Mouse (Mus musculus): ENCODE data around the gene Deaf1. TPM values are rescaled to one million over a fixed set of nuclear protein-coding genes. Genes with fewer than 3 reads are reported as not detected.
"Not testable (repeated sequence)": the region's sequence is repeated elsewhere in the genome, so short reads cannot be mapped to it uniquely, and the experiment has no call there.

The Deaf1 gene
- total and polyA plus RNA-seq, 2 experiments from 2014 or later, result 218 to 237 TPM

DNA sequence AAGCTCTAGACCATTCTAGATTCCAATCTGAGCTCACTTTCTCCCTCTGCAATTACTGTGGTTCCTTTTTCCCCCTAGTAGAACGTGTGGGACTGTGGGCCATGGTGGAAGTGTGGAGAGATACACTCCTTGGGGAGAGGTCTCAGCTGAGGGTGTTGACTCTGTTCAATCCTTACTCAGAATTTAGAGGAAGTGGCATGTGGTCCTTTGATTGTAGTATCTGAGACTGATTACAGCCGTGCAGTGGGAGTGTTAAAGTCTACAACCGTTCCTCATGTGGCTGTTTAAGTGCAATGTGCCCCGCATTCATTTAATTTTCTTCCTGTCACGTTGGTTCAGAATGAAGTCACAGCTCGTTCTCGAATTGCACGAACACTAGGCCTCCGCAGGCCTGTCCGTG, 71.3 kb downstream of the Deaf1 start:
- H3K9me3 ChIP-seq (ENCODE audit: low read length), result no peaks in the 10 kb centered on the region
- H3K27me3 ChIP-seq (ENCODE audit: insufficient read depth, low read length), result no peaks in the 10 kb centered on the region
- no peak overlapping the region for H3K4me3 ChIP-seq (ENCODE audit: low read length)
- 92% methylated on average over 10 of the region's 10 CpGs for WGBS
- H3K27ac ChIP-seq, result no peak overlapping the region
- DNase-seq (ENCODE audit: low spot score), result no peak
- no peak overlapping the region for H3K4me2 ChIP-seq (ENCODE audit: low read depth, low read length)
- no peak for TF ChIP-seq CTCF (IDR thresholded peaks at IDR 0.05; ENCODE audit: low read depth)
- peaks cover 73% of the 10 kb centered on the region for H3K36me3 ChIP-seq (ENCODE audit: insufficient read depth, low read length)
- no peaks in the 10 kb centered on the region for H3K4me1 ChIP-seq (ENCODE audit: insufficient read depth, low read length)
- no peak for ATAC-seq
- no peak overlapping the region for H3K9ac ChIP-seq (replicated peaks; ENCODE audit: low read length)

DNA sequence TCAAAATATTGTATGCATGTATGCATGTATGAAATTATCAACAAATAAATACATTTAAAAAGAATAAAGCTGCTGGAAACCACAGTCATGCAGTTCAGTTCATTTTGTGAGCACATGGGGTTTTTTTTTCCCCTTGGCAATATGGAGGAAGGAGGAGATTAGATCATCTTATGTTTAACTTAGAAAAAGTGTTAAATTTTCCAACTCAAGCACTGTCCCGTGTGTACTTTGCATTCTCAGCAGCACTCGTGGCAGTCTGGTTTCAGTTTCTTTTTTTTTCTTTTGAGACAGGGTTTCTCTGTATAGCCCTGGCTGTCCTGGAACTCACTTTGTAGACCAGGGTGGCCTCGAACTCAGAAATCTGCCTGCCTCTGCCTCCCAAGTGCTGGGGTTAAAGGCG, 77.0 kb downstream of the Deaf1 start:
- ATAC-seq; H3K27ac ChIP-seq; H3K9me3 ChIP-seq (ENCODE audit: low read length); H3K27me3 ChIP-seq (ENCODE audit: insufficient read depth, low read length); DNase-seq (ENCODE audit: low spot score); H3K4me3 ChIP-seq (ENCODE audit: low read length); H3K4me1 ChIP-seq (ENCODE audit: insufficient read depth, low read length); H3K9ac ChIP-seq (replicated peaks; ENCODE audit: low read length); H3K4me2 ChIP-seq (ENCODE audit: low read depth, low read length): not testable (repeated sequence)
- peaks cover 55% of the 10 kb centered on the region for H3K36me3 ChIP-seq (ENCODE audit: insufficient read depth, low read length)
- 88% methylated on average over 4 of the region's 4 CpGs for WGBS

Other genes with a start within 250 kb of the Deaf1 start
- gene Pkp3, start 249.5 kb downstream of the Deaf1 start, total RNA-seq (2014; rRNA removed), result 0.58 TPM in 1 of 2 replicates, not detected in the other
- gene Pkp3, start 249.5 kb downstream of the Deaf1 start, polyA plus RNA-seq (2015; fragmentation: Nextera tagmentation; extraction: Ambion mirVana), result 0.29 TPM in 1 of 2 replicates, not detected in the other
- gene Sigirr, start 227.1 kb downstream of the Deaf1 start, total RNA-seq (2014; rRNA removed), result 1.2 and 19.5 TPM in 2 replicates
- gene Sigirr, start 227.1 kb downstream of the Deaf1 start, polyA plus RNA-seq (2015; fragmentation: Nextera tagmentation; extraction: Ambion mirVana), result 2.4 and 2.6 TPM in 2 replicates
- gene Ano9, start 209.9 kb downstream of the Deaf1 start, total RNA-seq (2014; rRNA removed), result 0.25 and 2.1 TPM in 2 replicates
- 0.45 and 0.66 TPM in 2 replicates for gene Ano9, start 209.9 kb downstream of the Deaf1 start, polyA plus RNA-seq (2015; fragmentation: Nextera tagmentation; extraction: Ambion mirVana)
- gene Ptdss2, start 205.3 kb downstream of the Deaf1 start, total RNA-seq (2014; rRNA removed), result 13.6 and 25.6 TPM in 2 replicates
- gene Ptdss2, start 205.3 kb downstream of the Deaf1 start, polyA plus RNA-seq (2015; fragmentation: Nextera tagmentation; extraction: Ambion mirVana), result 96.1 and 96.8 TPM in 2 replicates
- 65.2 and 74.3 TPM in 2 replicates for gene Rnh1, start 154.8 kb downstream of the Deaf1 start, total RNA-seq (2014; rRNA removed)
- 55.3 and 55.7 TPM in 2 replicates for gene Rnh1, start 154.8 kb downstream of the Deaf1 start, polyA plus RNA-seq (2015; fragmentation: Nextera tagmentation; extraction: Ambion mirVana)
- 115 and 120 TPM in 2 replicates for gene Hras, start 133.7 kb downstream of the Deaf1 start, total RNA-seq (2014; rRNA removed)
- gene Hras, start 133.7 kb downstream of the Deaf1 start, polyA plus RNA-seq (2015; fragmentation: Nextera tagmentation; extraction: Ambion mirVana), result 189 and 204 TPM in 2 replicates
- gene Lrrc56, start 133.5 kb downstream of the Deaf1 start, total RNA-seq (2014; rRNA removed), result 9.5 and 19.7 TPM in 2 replicates
- 5.7 and 7.2 TPM in 2 replicates for gene Lrrc56, start 133.5 kb downstream of the Deaf1 start, polyA plus RNA-seq (2015; fragmentation: Nextera tagmentation; extraction: Ambion mirVana)
- gene Lmntd2, start 113.6 kb downstream of the Deaf1 start, total RNA-seq (2014; rRNA removed), result 0.14 TPM in 1 of 2 replicates, not detected in the other
- 0.29 and 0.40 TPM in 2 replicates for gene Lmntd2, start 113.6 kb downstream of the Deaf1 start, polyA plus RNA-seq (2015; fragmentation: Nextera tagmentation; extraction: Ambion mirVana)
- gene Rassf7, start 111.8 kb downstream of the Deaf1 start, total RNA-seq (2014; rRNA removed), result 24.5 and 35.7 TPM in 2 replicates
- gene Rassf7, start 111.8 kb downstream of the Deaf1 start, polyA plus RNA-seq (2015; fragmentation: Nextera tagmentation; extraction: Ambion mirVana), result 19.6 and 23.3 TPM in 2 replicates
- 52.2 and 56.4 TPM in 2 replicates for gene Phrf1, start 98.9 kb downstream of the Deaf1 start, total RNA-seq (2014; rRNA removed)
- 35.6 and 38.0 TPM in 2 replicates for gene Phrf1, start 98.9 kb downstream of the Deaf1 start, polyA plus RNA-seq (2015; fragmentation: Nextera tagmentation; extraction: Ambion mirVana)
- 3.9 and 7.0 TPM in 2 replicates for gene Irf7, start 61.2 kb downstream of the Deaf1 start, total RNA-seq (2014; rRNA removed)
- gene Irf7, start 61.2 kb downstream of the Deaf1 start, polyA plus RNA-seq (2015; fragmentation: Nextera tagmentation; extraction: Ambion mirVana), result 3.3 and 5.5 TPM in 2 replicates
- not detected in 2 replicates for gene Cdhr5, start 50.9 kb downstream of the Deaf1 start, total RNA-seq (2014; rRNA removed)
- 0.23 TPM in 1 of 2 replicates, not detected in the other for gene Cdhr5, start 50.9 kb downstream of the Deaf1 start, polyA plus RNA-seq (2015; fragmentation: Nextera tagmentation; extraction: Ambion mirVana)
- 3.7 TPM in 1 of 2 replicates, not detected in the other for gene Sct, start 48.6 kb downstream of the Deaf1 start, total RNA-seq (2014; rRNA removed)
- gene Sct, start 48.6 kb downstream of the Deaf1 start, polyA plus RNA-seq (2015; fragmentation: Nextera tagmentation; extraction: Ambion mirVana), result 7.6 and 9.9 TPM in 2 replicates
- 0.54 and 0.94 TPM in 2 replicates for gene Drd4, start 35.7 kb downstream of the Deaf1 start, total RNA-seq (2014; rRNA removed)
- 0.73 and 0.79 TPM in 2 replicates for gene Drd4, start 35.7 kb downstream of the Deaf1 start, polyA plus RNA-seq (2015; fragmentation: Nextera tagmentation; extraction: Ambion mirVana)
- 31.6 and 36.4 TPM in 2 replicates for gene Tmem80, start within 50 bp of the Deaf1 start, total RNA-seq (2014; rRNA removed)
- gene Tmem80, start within 50 bp of the Deaf1 start, polyA plus RNA-seq (2015; fragmentation: Nextera tagmentation; extraction: Ambion mirVana), result 42.0 and 44.9 TPM in 2 replicates
- 1.6 and 3.9 TPM in 2 replicates for gene Eps8l2, start 11.2 kb upstream of the Deaf1 start, total RNA-seq (2014; rRNA removed)
- gene Eps8l2, start 11.2 kb upstream of the Deaf1 start, polyA plus RNA-seq (2015; fragmentation: Nextera tagmentation; extraction: Ambion mirVana), result 1.5 and 2.4 TPM in 2 replicates
- 156 and 200 TPM in 2 replicates for gene Taldo1, start 64.5 kb upstream of the Deaf1 start, total RNA-seq (2014; rRNA removed)
- gene Taldo1, start 64.5 kb upstream of the Deaf1 start, polyA plus RNA-seq (2015; fragmentation: Nextera tagmentation; extraction: Ambion mirVana), result 252 and 258 TPM in 2 replicates
- gene Gatd1, start 86.4 kb upstream of the Deaf1 start, total RNA-seq (2014; rRNA removed), result 61.2 and 74.4 TPM in 2 replicates
- gene Gatd1, start 86.4 kb upstream of the Deaf1 start, polyA plus RNA-seq (2015; fragmentation: Nextera tagmentation; extraction: Ambion mirVana), result 46.9 and 49.4 TPM in 2 replicates
- 208 and 246 TPM in 2 replicates for gene Cend1, start 101.8 kb upstream of the Deaf1 start, total RNA-seq (2014; rRNA removed)
- 219 and 255 TPM in 2 replicates for gene Cend1, start 101.8 kb upstream of the Deaf1 start, polyA plus RNA-seq (2015; fragmentation: Nextera tagmentation; extraction: Ambion mirVana)
- gene Slc25a22, start 110.2 kb upstream of the Deaf1 start, total RNA-seq (2014; rRNA removed), result 126 and 138 TPM in 2 replicates
- gene Slc25a22, start 110.2 kb upstream of the Deaf1 start, polyA plus RNA-seq (2015; fragmentation: Nextera tagmentation; extraction: Ambion mirVana), result 79.9 and 87.3 TPM in 2 replicates
- gene Pidd1, start 116.3 kb upstream of the Deaf1 start, total RNA-seq (2014; rRNA removed), result 3.6 and 4.6 TPM in 2 replicates
- 2.4 and 2.5 TPM in 2 replicates for gene Pidd1, start 116.3 kb upstream of the Deaf1 start, polyA plus RNA-seq (2015; fragmentation: Nextera tagmentation; extraction: Ambion mirVana)
- gene Rplp2, start 119.7 kb upstream of the Deaf1 start, total RNA-seq (2014; rRNA removed), result 179 and 249 TPM in 2 replicates
- 839 and 863 TPM in 2 replicates for gene Rplp2, start 119.7 kb upstream of the Deaf1 start, polyA plus RNA-seq (2015; fragmentation: Nextera tagmentation; extraction: Ambion mirVana)
- gene Pnpla2, start 127.5 kb upstream of the Deaf1 start, total RNA-seq (2014; rRNA removed), result 8.5 and 10.0 TPM in 2 replicates
- gene Pnpla2, start 127.5 kb upstream of the Deaf1 start, polyA plus RNA-seq (2015; fragmentation: Nextera tagmentation; extraction: Ambion mirVana), result 20.0 and 22.4 TPM in 2 replicates
- 2.1 and 5.0 TPM in 2 replicates for gene Cracr2b, start 133.4 kb upstream of the Deaf1 start, total RNA-seq (2014; rRNA removed)
- 6.7 and 9.1 TPM in 2 replicates for gene Cracr2b, start 133.4 kb upstream of the Deaf1 start, polyA plus RNA-seq (2015; fragmentation: Nextera tagmentation; extraction: Ambion mirVana)
- 62.6 and 79.4 TPM in 2 replicates for gene Cd151, start 139.7 kb upstream of the Deaf1 start, total RNA-seq (2014; rRNA removed)
- gene Cd151, start 139.7 kb upstream of the Deaf1 start, polyA plus RNA-seq (2015; fragmentation: Nextera tagmentation; extraction: Ambion mirVana), result 16.1 and 18.5 TPM in 2 replicates
- 25.5 and 46.1 TPM in 2 replicates for gene Polr2l, start 147.4 kb upstream of the Deaf1 start, total RNA-seq (2014; rRNA removed)
- 75.9 and 81.6 TPM in 2 replicates for gene Polr2l, start 147.4 kb upstream of the Deaf1 start, polyA plus RNA-seq (2015; fragmentation: Nextera tagmentation; extraction: Ambion mirVana)
- 101 and 119 TPM in 2 replicates for gene Tspan4, start 147.6 kb upstream of the Deaf1 start, total RNA-seq (2014; rRNA removed)
- gene Tspan4, start 147.6 kb upstream of the Deaf1 start, polyA plus RNA-seq (2015; fragmentation: Nextera tagmentation; extraction: Ambion mirVana), result 78.2 and 83.9 TPM in 2 replicates
- 34.2 and 55.2 TPM in 2 replicates for gene Chid1, start 212.2 kb upstream of the Deaf1 start, total RNA-seq (2014; rRNA removed)
- gene Chid1, start 212.2 kb upstream of the Deaf1 start, polyA plus RNA-seq (2015; fragmentation: Nextera tagmentation; extraction: Ambion mirVana), result 47.8 and 48.3 TPM in 2 replicates
- 209 and 214 TPM in 2 replicates for gene Ap2a2, start 234.5 kb upstream of the Deaf1 start, total RNA-seq (2014; rRNA removed)
- 110 and 115 TPM in 2 replicates for gene Ap2a2, start 234.5 kb upstream of the Deaf1 start, polyA plus RNA-seq (2015; fragmentation: Nextera tagmentation; extraction: Ambion mirVana)